14 mouse cellular contexts compared by ENCODE assay signal in the genomic region with DNA sequence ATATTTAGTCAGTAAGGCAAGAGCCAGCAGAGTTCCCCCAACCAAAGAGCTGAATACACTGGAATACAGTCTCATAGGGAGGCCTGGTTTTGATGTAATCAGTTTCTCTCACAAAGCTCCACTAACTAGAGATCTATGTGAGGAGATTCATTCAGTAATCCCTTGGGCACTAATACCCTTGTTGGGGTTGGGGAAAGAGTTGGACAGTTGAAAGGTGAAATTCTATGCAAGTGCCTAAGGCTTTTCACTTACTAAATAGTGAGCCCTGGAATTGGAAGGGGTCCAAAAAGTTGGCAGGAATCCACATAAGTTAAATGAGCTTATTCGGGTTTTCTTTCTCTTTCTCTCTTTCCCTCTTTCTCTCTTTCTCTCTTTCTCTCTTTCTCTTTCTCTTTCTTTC.
"Had no signal": no experiment of that assay in that cellular context is flagged by ENCODE, and none has a peak within 500 bp of the region (broad histone marks: within the 10 kb centered on the region; RNA-seq: fewer than 3 reads in every experiment).

No protein-coding gene starts in this region.

- H3K4me2 ChIP-seq: liver, embryonic 11.5 days; liver, embryonic 15.5 days; midbrain, embryonic 11.5 days; stomach, embryonic 15.5 days had no signal

- H3K4me3 ChIP-seq: left cerebral cortex, adult 2 months; limb, embryonic 10.5 days; liver, embryonic 15.5 days; megakaryocyte, embryonic 14.5 days; stomach, embryonic 15.5 days had no signal

- DNase-seq: kidney, postnatal 14 days; lung, adult 2 months; lung, postnatal 10 days; right cerebral cortex, postnatal 14 days; thymus, adult 2 months; thymus, postnatal 25 days had no signal

- H3K9me3 ChIP-seq: limb, embryonic 10.5 days; liver, embryonic 15.5 days; megakaryocyte, embryonic 14.5 days; stomach, embryonic 15.5 days had no signal

- H3K9ac ChIP-seq: liver, embryonic 15.5 days; stomach, embryonic 15.5 days had no signal

- H3K36me3 ChIP-seq: limb, embryonic 10.5 days; liver, embryonic 15.5 days; stomach, embryonic 15.5 days had no signal

- H3K4me1 ChIP-seq: limb, embryonic 10.5 days; liver, embryonic 15.5 days; megakaryocyte, embryonic 14.5 days; stomach, embryonic 15.5 days had no signal

- H3K27ac ChIP-seq: left cerebral cortex, adult 2 months; limb, embryonic 10.5 days; liver, embryonic 15.5 days; macrophage; stomach, embryonic 15.5 days had no signal

- H3K27me3 ChIP-seq: liver, embryonic 15.5 days; megakaryocyte, embryonic 14.5 days; stomach, embryonic 15.5 days had no signal
